Mouse (Mus musculus) kidney, postnatal 0 days (tissue): ENCODE data around the gene Ccsap. TPM values are rescaled to one million over a fixed set of nuclear protein-coding genes. Genes with fewer than 3 reads are reported as not detected.

Source experiments
- ATAC-seq: fragments of 200-750 bp; cut with Nextera tagmentation; replicated peaks from 2 replicates; pipeline ENCODE4 v1.8.0; 2017; ENCODE audit warnings: low read depth, moderate number of reproducible peaks, moderate TSS enrichment, moderate library complexity; ENCODE audit not compliant: low FRiP score
- DNase-seq: peaks from one replicate; pipeline ENCODE4 v3.0.0-alpha.2; 2016; ENCODE audit warnings: low spot score
- H3K27ac ChIP-seq: fragments of 300-500 bp; sonication (generic); 2 replicates; pipeline ENCODE4 v1.5.1; 2014; ENCODE audit warnings: mild to moderate bottlenecking
- H3K27me3 ChIP-seq: fragments of 300-500 bp; sonication (generic); 2 replicates; pipeline ENCODE4 v1.6.1; 2014; ENCODE audit warnings: low read length, mixed read lengths; ENCODE audit not compliant: insufficient read depth
- H3K36me3 ChIP-seq: fragments of 300-500 bp; sonication (generic); 2 replicates; pipeline ENCODE4 v1.6.1; 2014; ENCODE audit warnings: low read length, mixed read lengths; ENCODE audit not compliant: insufficient read depth
- H3K4me1 ChIP-seq: fragments of 300-500 bp; sonication (generic); replicated peaks from 2 replicates; pipeline ENCODE4 v1.6.1; 2014; ENCODE audit warnings: antibody characterized with exemption, low read length, mixed read lengths; ENCODE audit not compliant: insufficient read depth
- H3K4me2 ChIP-seq: fragments of 300-500 bp; sonication (generic); 2 replicates; pipeline ENCODE4 v1.6.1; 2014; ENCODE audit warnings: mild to moderate bottlenecking, low read length, moderate library complexity, mixed read lengths
- H3K4me3 ChIP-seq: fragments of 300-500 bp; sonication (generic); replicated peaks from 2 replicates; pipeline ENCODE4 v1.5.1; 2014; ENCODE audit warnings: low read depth, low read length
- H3K9ac ChIP-seq: fragments of 300-500 bp; sonication (generic); 2 replicates; pipeline ENCODE4 v1.6.1; 2014; ENCODE audit warnings: low read depth, low read length
- H3K9me3 ChIP-seq: fragments of 300-500 bp; sonication (generic); replicated peaks from 2 replicates; pipeline ENCODE4 v1.6.1; 2016; ENCODE audit warnings: low read length, inconsistent platforms, mixed read lengths
- CTCF ChIP-seq: IDR thresholded peaks from 2 replicates; pipeline ENCODE4 v1.5.1; 2016; ENCODE audit warnings: antibody characterized with exemption, low read depth, mild to moderate bottlenecking, moderate library complexity
- WGBS: fragments of 180-500 bp; shearing (Covaris S2); extraction: QIAGEN DNeasy Blood & Tissue Kit; methylation state at CpG from one replicate; pipeline ENCODE4 v1.1.7; 2014; 5-methylcytosine and 5-hydroxymethylcytosine counted together
- polyA plus RNA-seq: library from polyadenylated mRNA; unstranded; fragments of >200 nt; fragmentation: Nextera tagmentation; extraction: Ambion mirVana; gene quantifications from 2 replicates; pipeline ENCODE4 v1.2.1, GENCODE M21; 2015

Gene Ccsap
- polyA plus RNA-seq, 1 experiment from 2014 or later: 1.8 TPM

DNA sequence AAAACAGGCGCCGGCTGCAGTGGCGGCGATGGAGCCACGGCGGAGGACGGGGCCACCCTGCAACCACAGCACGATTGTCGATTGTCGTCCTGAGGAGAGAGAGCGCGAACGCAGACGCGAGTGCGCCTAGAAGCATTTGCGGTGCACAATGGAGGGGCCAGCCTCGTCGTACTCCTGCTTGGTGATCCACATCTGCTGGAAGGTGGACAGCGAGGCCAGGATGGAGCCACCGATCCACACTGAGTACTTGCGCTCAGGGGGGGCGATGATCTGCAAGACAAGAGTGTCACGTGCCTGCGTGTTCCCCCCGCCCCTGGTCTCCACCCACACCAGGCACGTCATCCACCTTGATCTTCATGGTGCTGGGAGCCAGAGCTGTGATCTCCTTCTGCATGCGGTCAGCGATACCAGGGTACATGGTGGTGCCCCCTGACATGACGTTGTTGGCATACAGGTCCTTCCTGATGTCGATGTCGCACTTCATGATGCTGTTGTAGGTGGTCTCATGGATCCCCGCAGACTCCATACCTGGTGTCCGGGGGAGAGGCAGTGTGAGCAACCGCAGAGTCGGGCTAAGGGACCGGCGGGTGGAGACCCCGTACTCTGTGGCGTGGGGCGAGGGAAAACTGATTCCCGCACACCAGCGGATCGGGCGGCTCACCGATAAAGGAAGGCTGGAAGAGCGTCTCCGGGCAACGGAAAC is 32.0 kb upstream of the Ccsap start:
- no peak for ATAC-seq
- Histone ChIP-seq H3K9me3 (no peaks in the 10 kb centered on the region), H3K27me3 (peaks cover 38% of the 10 kb centered on the region), H3K36me3 (no peaks in the 10 kb centered on the region), H3K4me3 (0 out of 2 replicates have a peak overlapping the region, but pooled peaks have one; percentile 7), H3K27ac (no peak overlapping the region), H3K9ac (no peak overlapping the region), H3K4me2 (peak overlapping the region; percentile 21), H3K4me1 (no peaks in the 10 kb centered on the region)
- TF ChIP-seq CTCF: no peak
- DNase-seq: no peak
- WGBS: 2% methylated on average over 49 of the region's 49 CpGs

DNA sequence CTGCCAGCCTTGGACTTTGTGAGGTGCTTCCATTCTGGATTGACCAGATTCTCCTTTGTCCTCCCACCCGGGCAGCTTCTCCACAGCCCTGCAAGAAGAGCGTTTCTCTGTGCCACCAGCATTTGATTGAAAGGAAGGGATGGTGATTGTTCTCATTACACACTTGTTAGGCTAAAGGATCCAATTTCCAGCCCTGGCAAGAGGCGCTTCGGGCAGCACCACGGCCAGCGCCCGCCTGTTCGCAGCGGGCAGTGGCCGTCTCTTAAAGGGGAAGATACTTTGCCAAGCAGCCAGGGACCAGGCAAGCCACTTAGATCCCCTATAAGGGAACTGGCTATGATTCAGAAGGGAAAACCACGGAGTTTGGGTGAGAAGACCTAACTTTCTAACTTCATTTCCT is 31.3 kb upstream of the Ccsap start:
- no peaks in the 10 kb centered on the region for H3K36me3 ChIP-seq
- TF ChIP-seq CTCF: no peak
- no peaks in the 10 kb centered on the region for H3K9me3 ChIP-seq
- no peak overlapping the region for H3K27ac ChIP-seq
- 0 out of 2 replicates have a peak overlapping the region, but pooled peaks have one; percentile 21 for H3K4me2 ChIP-seq
- no peak overlapping the region for H3K9ac ChIP-seq
- 0% methylated on average over 11 of the region's 11 CpGs for WGBS
- peak; percentile 85 for DNase-seq
- no peak for ATAC-seq
- no peaks in the 10 kb centered on the region for H3K4me1 ChIP-seq
- no peak overlapping the region for H3K4me3 ChIP-seq
- H3K27me3 ChIP-seq: peaks cover 38% of the 10 kb centered on the region

DNA sequence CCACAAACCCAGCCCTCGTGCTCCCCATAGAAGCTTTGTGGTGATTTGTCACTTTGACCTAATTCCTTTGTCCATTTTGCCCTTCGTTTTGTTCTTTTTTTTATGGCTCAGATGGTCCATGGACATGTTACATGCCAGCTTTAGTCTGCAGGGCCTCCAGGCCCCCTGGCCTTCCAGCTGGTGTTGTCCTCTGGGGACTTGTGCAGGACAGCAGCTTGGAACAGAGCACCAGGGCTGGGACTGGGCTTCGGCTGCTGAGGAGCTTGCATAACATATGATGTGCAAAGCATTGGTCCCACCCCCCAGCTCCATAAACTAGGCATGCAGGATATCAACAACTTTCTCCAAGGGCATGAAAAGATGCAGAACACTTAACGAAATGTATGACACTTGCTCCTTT is 29.8 kb upstream of the Ccsap start:
- no peak for ATAC-seq

DNA sequence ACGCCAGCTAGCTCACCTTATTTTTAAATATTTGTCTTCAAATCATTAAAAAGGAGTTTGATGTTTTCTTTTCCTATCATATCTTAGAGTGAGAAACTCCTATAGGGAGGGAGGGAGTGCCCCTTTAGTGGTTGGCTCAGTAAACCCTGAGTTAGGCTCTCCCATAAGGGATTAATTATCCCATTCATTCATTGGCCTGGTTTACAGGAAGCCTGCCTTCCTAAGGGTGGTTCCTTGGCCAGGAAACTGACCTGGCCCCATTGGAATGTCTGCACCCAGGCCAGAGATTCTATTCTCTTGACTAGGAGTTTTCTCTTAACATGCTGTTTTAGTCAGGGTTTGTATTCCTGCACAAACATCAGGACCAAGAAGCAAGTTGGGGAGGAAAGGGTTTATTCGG is 27.9 kb upstream of the Ccsap start:
- Histone ChIP-seq H3K9me3 (no peaks in the 10 kb centered on the region), H3K27me3 (peaks cover 23% of the 10 kb centered on the region), H3K4me1 (no peaks in the 10 kb centered on the region), H3K27ac (no peak overlapping the region), H3K4me3 (no peak overlapping the region), H3K36me3 (no peaks in the 10 kb centered on the region), H3K4me2 (no peak overlapping the region), H3K9ac (no peak overlapping the region)
- TF ChIP-seq CTCF: no peak
- no peak for DNase-seq
- WGBS: 79% methylated on average over 2 of the region's 2 CpGs
- no peak for ATAC-seq

More for the DNA sequence above, 29.8 kb upstream of the Ccsap start:
- Histone ChIP-seq H3K4me2 (no peak overlapping the region), H3K9me3 (no peaks in the 10 kb centered on the region), H3K27me3 (peaks cover 38% of the 10 kb centered on the region), H3K4me3 (no peak overlapping the region), H3K27ac (no peak overlapping the region), H3K9ac (no peak overlapping the region), H3K4me1 (no peaks in the 10 kb centered on the region), H3K36me3 (no peaks in the 10 kb centered on the region)
- WGBS: 73% methylated on average over 4 of the region's 4 CpGs
- no peak for DNase-seq
- TF ChIP-seq CTCF: no peak

DNA sequence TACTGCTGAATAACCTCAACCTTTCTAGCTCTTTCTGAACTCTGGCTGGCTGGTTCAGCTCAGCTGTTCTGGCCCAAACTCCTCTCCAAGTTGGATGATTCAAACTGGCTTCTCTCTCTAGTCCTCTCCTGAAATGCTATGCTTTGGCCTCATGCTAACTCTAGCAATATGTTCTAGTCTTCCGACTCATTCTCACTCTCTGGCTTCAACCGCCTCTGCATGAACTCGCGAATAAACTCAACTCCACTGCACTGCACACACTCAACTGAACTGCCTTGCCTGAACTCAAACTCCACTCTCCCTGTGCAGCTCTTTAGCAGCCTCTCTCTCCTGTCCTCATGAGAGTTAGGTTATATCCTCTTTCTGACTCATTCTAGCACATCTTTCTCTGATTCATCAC is 27.2 kb upstream of the Ccsap start:
- no peak for TF ChIP-seq CTCF
- WGBS: 91% methylated on average over 4 of the region's 4 CpGs

DNA sequence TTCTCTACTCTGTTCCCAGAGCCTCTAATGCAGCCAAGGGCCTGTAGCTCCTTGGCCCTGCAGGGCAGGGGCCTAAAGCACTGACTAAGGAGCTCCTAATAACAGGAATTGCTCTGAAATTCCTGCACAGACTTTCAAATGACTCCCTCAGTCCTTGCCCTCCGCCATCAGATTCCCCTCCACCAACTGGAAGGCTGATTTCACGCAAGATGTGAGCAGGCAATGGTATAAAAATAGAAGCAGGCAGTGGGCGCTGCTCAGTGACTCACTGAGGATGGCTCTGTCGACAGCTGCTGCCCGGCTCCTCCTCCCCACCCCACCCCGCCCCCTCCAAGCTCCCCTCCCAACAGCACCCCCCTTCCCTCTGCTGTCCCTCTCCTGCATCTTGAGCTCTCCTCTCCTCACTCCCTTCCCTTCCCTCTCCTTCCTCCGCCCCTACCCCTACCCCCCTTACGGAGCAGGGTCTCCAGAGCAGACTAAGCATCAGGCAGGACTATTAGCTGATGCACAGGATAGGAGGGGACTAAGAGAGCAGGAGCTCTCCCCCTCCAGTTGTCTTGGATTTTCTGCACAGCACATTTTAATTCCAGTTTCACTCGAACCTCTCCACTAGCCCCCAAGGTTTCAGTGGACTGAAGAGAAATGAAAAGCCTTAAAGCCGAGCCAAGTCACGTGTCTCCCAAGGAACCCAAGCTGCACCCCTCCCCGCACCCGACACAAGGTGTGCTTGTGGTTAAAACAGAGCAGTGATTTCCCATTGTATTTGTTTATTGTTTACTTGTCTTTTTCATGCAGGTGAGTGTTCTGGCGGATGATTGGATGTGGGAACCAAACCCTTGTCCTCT is 24.9 kb upstream of the Ccsap start:
- Histone ChIP-seq H3K4me1 (no peaks in the 10 kb centered on the region), H3K36me3 (no peaks in the 10 kb centered on the region), H3K27ac (no peak overlapping the region), H3K4me3 (no peak overlapping the region), H3K27me3 (no peaks in the 10 kb centered on the region), H3K4me2 (no peak overlapping the region), H3K9ac (no peak overlapping the region), H3K9me3 (no peaks in the 10 kb centered on the region)
- DNase-seq (peak; percentile 22), ATAC-seq (no peak)
- WGBS: 6% methylated on average over 14 of the region's 14 CpGs
- no peak for TF ChIP-seq CTCF

More for the DNA sequence above, 27.2 kb upstream of the Ccsap start:
- no peak overlapping the region for H3K4me2 ChIP-seq
- peaks cover 16% of the 10 kb centered on the region for H3K27me3 ChIP-seq
- no peak overlapping the region for H3K27ac ChIP-seq
- no peak overlapping the region for H3K9ac ChIP-seq
- no peaks in the 10 kb centered on the region for H3K4me1 ChIP-seq
- H3K4me3 ChIP-seq: no peak overlapping the region
- H3K36me3 ChIP-seq: no peaks in the 10 kb centered on the region
- no peak for DNase-seq
- no peaks in the 10 kb centered on the region for H3K9me3 ChIP-seq
- no peak for ATAC-seq
